Mouse (Mus musculus) urinary bladder, postnatal 36 days (tissue): ENCODE results near the gene Tent4b.

Experiments
- DNase-seq, 2 experiments: peaks; one replicate each; pipeline ENCODE4 v3.0.0; 2022; ENCODE audit warnings: low spot score in 2 of 2, mixed read lengths in 1 of 2

Gene Tent4b

GRCm38 (mm10) chr8:88228286-88228685, 29.3 kb downstream of the Tent4b start:
- DNase-seq = no peak

DNA sequence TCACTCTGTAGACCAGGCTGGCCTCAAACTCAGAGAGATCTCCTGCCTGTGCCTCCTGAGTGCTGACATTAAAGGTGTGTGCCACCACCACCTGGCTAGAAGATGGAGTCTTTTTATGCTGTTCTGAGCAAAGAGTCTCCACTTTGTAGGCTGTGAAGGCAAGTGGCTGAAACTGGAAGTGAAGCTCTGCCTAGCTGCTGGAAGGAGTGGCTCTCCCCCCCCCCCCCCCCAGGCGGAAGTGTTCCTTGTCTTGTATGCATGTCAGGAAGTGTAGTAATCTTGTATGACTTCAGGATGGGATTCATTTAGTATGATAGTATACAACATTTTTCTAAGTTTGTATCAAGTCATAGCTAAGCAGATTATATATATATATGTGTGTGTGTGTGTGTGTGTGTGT, 29.8 kb downstream of the Tent4b start:
- no peak for DNase-seq

DNA sequence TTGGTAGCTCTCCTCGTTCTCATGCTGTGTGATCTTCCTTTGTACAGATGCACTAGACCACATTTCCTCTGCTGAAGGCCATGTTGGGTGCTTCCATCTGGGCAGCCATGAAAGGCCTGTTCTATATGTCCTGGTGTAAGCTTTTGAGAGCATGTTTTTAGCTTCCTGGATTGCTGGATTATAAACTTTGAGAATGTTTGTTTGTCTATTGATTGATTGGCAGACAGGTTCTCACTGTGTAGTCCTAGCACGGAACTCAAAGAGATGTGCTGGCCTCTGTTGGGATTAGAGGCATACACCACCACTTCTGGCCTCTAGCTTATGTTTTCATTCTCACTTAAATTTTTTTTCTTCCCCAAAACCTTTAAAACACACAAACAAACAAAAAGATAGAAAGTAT, 37.7 kb downstream of the Tent4b start:
- no peak for DNase-seq

- DNase-seq = no peak
Measured at GRCm38 (mm10) chr8:88237606-88238005, 38.6 kb downstream of the Tent4b start.

DNA sequence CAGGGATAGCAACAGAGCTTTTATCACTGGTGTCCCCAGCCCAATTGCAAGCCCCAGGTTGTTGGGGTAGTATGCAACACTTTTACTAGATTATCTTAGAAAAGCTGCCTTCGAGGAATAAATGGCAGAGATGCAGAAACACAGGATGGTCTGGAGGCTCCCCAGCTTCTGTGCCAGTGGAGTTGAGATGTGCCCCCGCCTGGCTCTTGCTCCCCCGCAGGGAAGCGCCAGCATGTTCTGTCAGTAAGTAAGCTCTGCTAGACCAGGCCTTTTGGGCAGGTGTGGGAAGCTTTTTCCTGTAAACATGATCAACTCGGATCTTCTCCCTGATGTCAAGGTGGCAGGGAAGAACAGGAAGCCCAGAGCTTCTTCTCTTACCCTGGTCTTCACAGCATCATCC, 40.3 kb downstream of the Tent4b start:
- DNase-seq = no peak

- no peak for DNase-seq
Measured at GRCm38 (mm10) chr8:88241871-88242270, 42.9 kb downstream of the Tent4b start.

- DNase-seq = peak; percentile 35 to 39
Measured at GRCm38 (mm10) chr8:88244298-88244697, 45.3 kb downstream of the Tent4b start.

DNA sequence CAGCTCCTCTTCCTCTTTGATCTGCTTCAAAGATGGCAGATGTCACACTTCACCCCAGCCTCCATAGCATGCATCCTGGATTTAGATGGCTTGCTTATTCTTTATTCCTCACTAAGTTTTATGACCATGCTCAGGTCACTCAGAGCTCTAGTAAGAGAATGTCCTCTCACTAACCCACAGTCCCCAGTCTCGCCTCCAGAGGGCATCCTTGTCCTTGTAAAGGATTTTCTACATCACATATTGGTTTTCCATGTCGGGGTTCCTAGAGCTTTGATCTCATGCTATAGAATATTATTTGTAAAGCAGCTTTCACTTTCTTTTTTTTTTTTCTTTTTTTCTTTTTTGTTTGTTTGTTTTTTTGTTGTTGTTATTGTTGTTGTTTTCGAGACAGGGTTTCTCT, 53.8 kb downstream of the Tent4b start:
- DNase-seq = no peak

DNA sequence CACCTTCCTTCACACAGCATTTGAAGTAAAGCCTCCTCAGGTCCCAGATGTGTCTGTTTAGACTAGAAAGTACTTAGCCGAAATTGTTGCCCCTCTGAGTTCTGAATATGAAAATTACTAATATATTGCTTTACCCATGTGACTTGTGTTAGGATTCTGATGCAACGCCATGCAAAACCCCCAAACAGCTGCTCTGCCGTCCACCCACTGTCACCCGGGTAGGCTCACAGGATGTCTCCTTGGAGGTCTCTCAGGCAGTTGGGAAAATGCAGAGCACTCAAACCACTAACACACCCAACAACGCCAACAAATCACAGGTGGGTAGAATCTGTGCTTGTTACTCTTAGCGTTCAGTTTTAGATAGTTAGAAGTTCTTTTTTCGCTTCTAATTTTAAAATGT, 55.9 kb downstream of the Tent4b start:
- DNase-seq = no peak

DNA sequence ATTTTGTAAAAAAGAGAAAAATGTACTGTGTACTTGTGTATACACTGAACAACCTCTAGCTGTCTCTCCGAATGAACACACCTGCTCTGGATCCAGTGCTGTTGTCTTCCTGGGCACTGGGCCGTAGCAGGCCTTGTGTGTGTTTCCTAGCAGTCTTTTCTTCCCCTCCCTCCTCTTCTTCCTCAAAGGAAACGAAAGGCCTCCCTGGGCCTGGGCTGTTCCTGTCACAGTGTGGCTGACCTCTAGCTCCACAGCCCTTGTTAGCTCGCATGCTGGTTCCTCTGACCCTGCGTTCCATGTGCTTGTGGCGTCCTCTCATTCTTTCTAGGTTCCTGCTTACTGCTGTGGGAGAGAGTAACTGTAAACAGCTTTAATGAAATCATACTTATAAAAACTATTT, 59.0 kb downstream of the Tent4b start:
- DNase-seq = no peak

- no peak for DNase-seq
Measured at GRCm38 (mm10) chr8:88258544-88258943, 59.5 kb downstream of the Tent4b start.

GRCm38 (mm10) chr8:88260466-88260980, 61.5 kb downstream of the Tent4b start:
- DNase-seq = no peak

- DNase-seq = no peak
Measured at GRCm38 (mm10) chr8:88262831-88263635, 64.0 kb downstream of the Tent4b start.

- no peak for DNase-seq
Measured at GRCm38 (mm10) chr8:88265511-88265910, 66.5 kb downstream of the Tent4b start.

DNA sequence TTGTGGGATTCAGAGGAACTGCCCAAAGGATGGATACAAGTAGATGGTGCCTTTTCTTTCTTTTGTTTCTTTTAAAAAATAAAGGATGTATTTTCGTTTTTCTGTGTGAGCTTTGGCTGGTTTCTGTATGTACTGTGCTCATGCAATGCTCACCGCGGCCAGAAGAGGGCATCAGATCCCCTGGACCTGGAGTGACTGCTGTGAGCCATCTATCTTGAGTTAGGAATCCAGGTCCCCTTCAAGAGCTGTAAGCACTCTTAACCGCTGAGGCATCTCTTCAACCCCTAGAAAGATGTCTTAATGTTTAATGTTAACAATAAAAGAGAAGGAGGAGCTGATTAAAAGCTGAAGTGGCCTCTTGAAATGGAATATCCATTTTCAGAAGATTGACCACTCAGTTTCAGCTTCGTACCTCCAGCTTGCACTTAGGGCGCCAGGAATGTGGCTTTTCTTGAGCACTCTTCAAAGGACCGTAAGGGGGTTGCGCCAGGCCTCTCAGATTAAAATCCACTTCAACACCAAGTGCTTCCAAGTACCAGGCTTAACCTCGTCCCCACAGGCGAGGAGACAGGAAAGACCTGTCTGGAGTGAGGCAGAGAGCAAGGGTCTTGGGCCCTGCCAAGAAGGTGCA, 67.3 kb downstream of the Tent4b start:
- DNase-seq = peak; percentile 77

- DNase-seq = no peak
Measured at GRCm38 (mm10) chr8:88266801-88267403, 67.9 kb downstream of the Tent4b start.

- DNase-seq = no peak
Measured at GRCm38 (mm10) chr8:88269107-88269875, 70.3 kb downstream of the Tent4b start.

- DNase-seq = no peak
Measured at GRCm38 (mm10) chr8:88270086-88270485, 71.1 kb downstream of the Tent4b start.

DNA sequence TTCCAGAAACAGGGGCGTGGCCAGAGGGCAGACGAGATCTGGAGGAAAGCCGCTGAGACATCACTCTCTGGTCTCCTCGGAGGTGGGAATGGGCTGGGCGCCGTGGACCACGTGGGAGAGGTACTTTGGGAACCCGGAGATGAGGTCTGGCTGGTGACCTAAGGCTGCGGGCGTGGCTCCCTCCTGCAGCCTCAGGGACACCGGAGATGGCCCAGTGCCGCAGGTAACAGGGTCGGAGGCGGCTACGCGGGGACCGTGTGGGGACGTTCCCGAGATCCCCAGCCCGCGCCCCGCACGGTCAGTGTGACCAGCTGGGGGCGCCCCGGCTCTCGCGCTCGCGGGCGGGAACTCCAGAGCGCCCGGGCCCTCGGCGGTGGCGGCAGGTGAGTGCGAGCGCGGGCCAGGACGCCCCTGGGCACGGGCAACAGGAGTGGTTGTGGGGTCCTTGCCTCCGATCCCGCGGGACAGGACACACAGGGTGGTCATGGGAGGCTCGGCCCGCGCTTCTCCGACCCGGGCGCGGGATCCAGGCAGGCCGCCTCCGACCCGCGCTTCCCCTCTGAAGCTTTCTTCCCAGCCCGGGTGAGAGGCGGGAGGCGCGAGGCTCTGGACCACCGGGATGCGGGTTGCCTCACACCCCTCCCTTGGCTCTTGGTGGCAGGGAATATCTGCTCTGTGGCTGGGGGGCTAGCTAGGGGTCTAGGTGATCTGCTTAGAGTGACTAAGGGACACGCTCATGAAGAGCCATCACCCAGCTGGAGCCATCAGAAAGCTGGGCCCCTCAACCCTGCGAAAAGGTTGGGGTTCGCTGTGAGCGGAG, 73.4 kb downstream of the Tent4b start, which contains the start of gene Adcy7:
Adcy7 (plus strand) TSS at position 173 of the 820 bp plus-strand sequence.
- peak in 1 of 2 experiments; percentile 42 for DNase-seq

GRCm38 (mm10) chr8:88273051-88273430, 74.0 kb downstream of the Tent4b start:
- no peak for DNase-seq

DNA sequence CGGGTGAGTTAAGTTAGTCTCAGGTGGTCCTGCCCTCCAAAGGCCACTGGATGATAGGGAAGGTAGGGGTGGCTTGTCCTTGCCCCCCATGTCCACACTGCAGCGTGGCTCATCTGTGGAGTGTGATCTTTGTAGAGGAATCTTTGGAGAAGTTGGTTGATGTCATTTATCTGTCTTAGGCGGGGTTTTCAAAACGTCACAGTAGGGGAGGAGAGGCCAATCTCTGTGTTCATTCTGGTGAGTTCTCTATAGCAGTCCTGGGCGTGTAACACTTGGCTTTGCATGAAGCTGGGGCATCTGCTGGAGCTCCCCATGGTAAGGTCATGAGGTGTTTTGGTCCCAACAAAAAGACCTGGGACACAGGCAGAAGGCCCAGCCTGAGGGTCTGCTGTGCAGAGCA, 75.1 kb downstream of the Tent4b start:
- DNase-seq = no peak
